Mouse (Mus musculus): ENCODE measurements at regions not wholly inside any gene's neighbourhood (a gene's known extent, or its start where the extent isn't known, plus 50 kb on each side); places are given as distances from the start of the nearest gene placed in this dataset.

DNA sequence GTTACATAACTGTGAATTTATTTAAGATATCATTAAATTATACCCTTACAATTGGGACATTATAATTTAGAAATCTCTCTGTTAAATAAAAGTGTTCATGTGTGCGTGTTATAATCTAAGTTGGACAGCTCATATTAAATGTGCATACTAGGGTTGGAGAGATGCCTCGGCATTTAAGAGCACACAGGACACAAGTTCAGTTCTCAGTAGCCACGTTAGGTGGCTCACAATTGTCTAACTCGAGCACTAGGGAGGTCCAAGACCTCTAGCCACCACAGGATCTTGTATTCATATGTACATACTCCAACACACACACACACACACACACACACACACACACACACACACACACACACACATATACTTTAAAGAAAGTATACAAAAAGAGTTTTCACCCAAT, 56.0 kb downstream of the Foxf2 start:
- DNase-seq (ENCODE audit: low spot score) (no peak), ATAC-seq (no peak)
- Histone ChIP-seq H3K27me3 (replicated peaks; ENCODE audit: control insufficient read depth, insufficient read depth, low read length) (no peaks in the 10 kb centered on the region), H3K9me3 (replicated peaks; ENCODE audit: control insufficient read depth, low read length) (no peaks in the 10 kb centered on the region), H3K4me2 (ENCODE audit: low read length) (no peak overlapping the region), H3K36me3 (ENCODE audit: control insufficient read depth, insufficient read depth, low read length) (no peaks in the 10 kb centered on the region), H3K4me3 (ENCODE audit: low read depth, low read length) (no peak overlapping the region), H3K9ac (ENCODE audit: low read length) (no peak overlapping the region), H3K4me1 (ENCODE audit: control insufficient read depth, insufficient read depth, low read length) (no peaks in the 10 kb centered on the region), H3K27ac (ENCODE audit: low read depth, low read length) (no peak overlapping the region)
- 86% methylated on average over 4 of the region's 4 CpGs for WGBS

GRCm38 (mm10) chr13:31683311-31683710, 57.7 kb downstream of the Foxf2 start:
- Histone ChIP-seq H3K9ac (ENCODE audit: low read length) (no peak overlapping the region), H3K4me1 (ENCODE audit: control insufficient read depth, insufficient read depth, low read length) (no peaks in the 10 kb centered on the region), H3K27me3 (replicated peaks; ENCODE audit: control insufficient read depth, insufficient read depth, low read length) (no peaks in the 10 kb centered on the region), H3K27ac (ENCODE audit: low read depth, low read length) (no peak overlapping the region), H3K9me3 (replicated peaks; ENCODE audit: control insufficient read depth, low read length) (no peaks in the 10 kb centered on the region), H3K36me3 (ENCODE audit: control insufficient read depth, insufficient read depth, low read length) (no peaks in the 10 kb centered on the region), H3K4me2 (ENCODE audit: low read length) (no peak overlapping the region), H3K4me3 (ENCODE audit: low read depth, low read length) (no peak overlapping the region)
- no peak for DNase-seq (ENCODE audit: low spot score)
- 52% methylated on average over 5 of the region's 5 CpGs for WGBS
- ATAC-seq: no peak

DNA sequence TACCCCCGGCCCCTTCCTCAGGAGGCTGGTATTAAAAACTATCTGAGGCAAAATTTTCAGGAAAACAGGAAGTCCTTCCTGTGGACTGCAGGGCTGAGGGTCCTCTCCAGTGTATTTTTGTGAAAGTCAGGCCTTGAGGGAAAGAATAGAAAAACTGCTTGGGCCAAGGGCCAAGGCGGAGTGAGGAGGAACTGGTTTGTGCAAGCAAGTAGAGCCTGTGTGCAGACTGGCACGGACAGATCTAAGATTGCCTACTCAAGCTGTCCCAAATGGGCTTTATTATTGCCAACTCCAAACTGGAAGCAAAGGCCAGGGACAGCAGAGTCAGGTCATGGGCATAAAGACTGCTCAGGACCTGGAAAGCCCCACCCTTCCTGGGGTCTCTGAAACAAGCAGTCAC, 62.9 kb downstream of the Foxf2 start:
- Histone ChIP-seq H3K36me3 (ENCODE audit: control insufficient read depth, insufficient read depth, low read length) (no peaks in the 10 kb centered on the region), H3K9ac (ENCODE audit: low read length) (no peak overlapping the region), H3K27me3 (replicated peaks; ENCODE audit: control insufficient read depth, insufficient read depth, low read length) (no peaks in the 10 kb centered on the region), H3K9me3 (replicated peaks; ENCODE audit: control insufficient read depth, low read length) (no peaks in the 10 kb centered on the region), H3K4me2 (ENCODE audit: low read length) (no peak overlapping the region), H3K27ac (ENCODE audit: low read depth, low read length) (no peak overlapping the region), H3K4me3 (ENCODE audit: low read depth, low read length) (no peak overlapping the region), H3K4me1 (ENCODE audit: control insufficient read depth, insufficient read depth, low read length) (no peaks in the 10 kb centered on the region)
- ATAC-seq (no peak), DNase-seq (ENCODE audit: low spot score) (no peak)
- 96% methylated on average over 3 of the region's 3 CpGs for WGBS

DNA sequence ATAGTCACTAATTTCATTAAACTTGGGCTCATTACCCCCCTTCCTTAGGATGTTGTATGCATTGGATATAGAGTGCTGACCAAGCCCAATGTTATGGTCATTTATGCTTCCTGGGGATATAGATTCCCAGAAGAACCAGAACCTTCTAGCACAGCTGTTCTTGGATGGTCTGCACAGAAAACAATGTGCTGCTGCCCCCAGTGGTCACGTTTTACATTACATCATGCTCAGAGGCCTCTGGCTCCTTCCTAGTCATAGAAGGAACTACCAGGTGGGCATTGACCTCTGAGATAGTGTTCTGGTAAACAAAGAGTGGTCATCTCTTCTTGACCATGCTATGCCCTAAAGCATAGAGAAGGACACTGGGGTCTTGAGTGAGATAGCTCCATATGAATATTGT, 63.7 kb downstream of the Foxf2 start:
- H3K36me3 ChIP-seq (ENCODE audit: control insufficient read depth, insufficient read depth, low read length): no peaks in the 10 kb centered on the region
- no peaks in the 10 kb centered on the region for H3K27me3 ChIP-seq (replicated peaks; ENCODE audit: control insufficient read depth, insufficient read depth, low read length)
- H3K4me3 ChIP-seq (ENCODE audit: low read depth, low read length): no peak overlapping the region
- H3K9ac ChIP-seq (ENCODE audit: low read length): no peak overlapping the region
- no peak overlapping the region for H3K27ac ChIP-seq (ENCODE audit: low read depth, low read length)
- WGBS: 0% methylated on average over 1 of the region's 1 CpGs
- H3K4me2 ChIP-seq (ENCODE audit: low read length): no peak overlapping the region
- H3K4me1 ChIP-seq (ENCODE audit: control insufficient read depth, insufficient read depth, low read length): no peaks in the 10 kb centered on the region
- DNase-seq (ENCODE audit: low spot score): no peak
- no peak for ATAC-seq
- no peaks in the 10 kb centered on the region for H3K9me3 ChIP-seq (replicated peaks; ENCODE audit: control insufficient read depth, low read length)

DNA sequence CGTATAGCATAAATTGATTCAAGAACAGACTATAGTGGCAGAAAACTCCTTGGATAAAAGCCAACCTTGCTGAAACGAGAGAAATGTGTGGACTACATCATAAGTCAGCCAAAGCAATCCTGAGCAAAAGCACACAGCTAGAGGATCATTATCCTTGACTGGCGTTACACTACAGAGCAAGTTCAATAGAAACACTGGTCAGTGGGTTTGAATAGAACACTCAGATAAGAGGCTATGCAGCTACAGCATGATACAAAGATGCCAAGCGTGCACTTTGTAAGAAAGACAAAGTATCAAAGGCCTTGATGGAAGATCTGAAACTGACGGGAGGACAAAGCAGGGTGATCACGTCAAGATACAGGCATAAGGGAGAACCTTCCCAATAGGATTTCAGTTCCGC, 70.1 kb downstream of the Foxf2 start:
- ATAC-seq: peak; percentile 63
- Histone ChIP-seq H3K4me2 (ENCODE audit: low read length) (no peak overlapping the region), H3K9me3 (replicated peaks; ENCODE audit: control insufficient read depth, low read length) (no peaks in the 10 kb centered on the region), H3K27me3 (replicated peaks; ENCODE audit: control insufficient read depth, insufficient read depth, low read length) (no peaks in the 10 kb centered on the region), H3K4me1 (ENCODE audit: control insufficient read depth, insufficient read depth, low read length) (no peaks in the 10 kb centered on the region), H3K4me3 (ENCODE audit: low read depth, low read length) (no peak overlapping the region), H3K9ac (ENCODE audit: low read length) (no peak overlapping the region), H3K27ac (ENCODE audit: low read depth, low read length) (no peak overlapping the region), H3K36me3 (ENCODE audit: control insufficient read depth, insufficient read depth, low read length) (no peaks in the 10 kb centered on the region)
- DNase-seq (ENCODE audit: low spot score): peak; percentile 40
- 30% methylated on average over 7 of the region's 7 CpGs for WGBS

- WGBS: 81% methylated on average over 1 of the region's 1 CpGs
- no peaks in the 10 kb centered on the region for H3K27me3 ChIP-seq (replicated peaks; ENCODE audit: control insufficient read depth, insufficient read depth, low read length)
- no peak for DNase-seq (ENCODE audit: low spot score)
- ATAC-seq: no peak
- H3K9ac ChIP-seq (ENCODE audit: low read length): no peak overlapping the region
- H3K36me3 ChIP-seq (ENCODE audit: control insufficient read depth, insufficient read depth, low read length): no peaks in the 10 kb centered on the region
- no peaks in the 10 kb centered on the region for H3K4me1 ChIP-seq (ENCODE audit: control insufficient read depth, insufficient read depth, low read length)
- H3K27ac ChIP-seq (ENCODE audit: low read depth, low read length): no peak overlapping the region
- no peaks in the 10 kb centered on the region for H3K9me3 ChIP-seq (replicated peaks; ENCODE audit: control insufficient read depth, low read length)
- no peak overlapping the region for H3K4me2 ChIP-seq (ENCODE audit: low read length)
- no peak overlapping the region for H3K4me3 ChIP-seq (ENCODE audit: low read depth, low read length)
These were observed 78.6 kb downstream of the Foxf2 start for GRCm38 (mm10) chr13:31704199-31704598.

GRCm38 (mm10) chr13:31705406-31705805, 79.8 kb downstream of the Foxf2 start:
- Histone ChIP-seq H3K9me3 (replicated peaks; ENCODE audit: control insufficient read depth, low read length) (no peaks in the 10 kb centered on the region), H3K4me1 (ENCODE audit: control insufficient read depth, insufficient read depth, low read length) (no peaks in the 10 kb centered on the region), H3K4me2 (ENCODE audit: low read length) (no peak overlapping the region), H3K36me3 (ENCODE audit: control insufficient read depth, insufficient read depth, low read length) (no peaks in the 10 kb centered on the region), H3K27ac (ENCODE audit: low read depth, low read length) (no peak overlapping the region), H3K27me3 (replicated peaks; ENCODE audit: control insufficient read depth, insufficient read depth, low read length) (no peaks in the 10 kb centered on the region), H3K4me3 (ENCODE audit: low read depth, low read length) (no peak overlapping the region), H3K9ac (ENCODE audit: low read length) (no peak overlapping the region)
- ATAC-seq (no peak), DNase-seq (ENCODE audit: low spot score) (no peak)
- 69% methylated on average over 2 of the region's 2 CpGs for WGBS

GRCm38 (mm10) chr13:31710681-31711080, 85.1 kb downstream of the Foxf2 start:
- Histone ChIP-seq H3K9ac (ENCODE audit: low read length) (no peak overlapping the region), H3K9me3 (replicated peaks; ENCODE audit: control insufficient read depth, low read length) (no peaks in the 10 kb centered on the region), H3K4me3 (ENCODE audit: low read depth, low read length) (no peak overlapping the region), H3K27me3 (replicated peaks; ENCODE audit: control insufficient read depth, insufficient read depth, low read length) (no peaks in the 10 kb centered on the region), H3K4me1 (ENCODE audit: control insufficient read depth, insufficient read depth, low read length) (no peaks in the 10 kb centered on the region), H3K4me2 (ENCODE audit: low read length) (no peak overlapping the region), H3K27ac (ENCODE audit: low read depth, low read length) (no peak overlapping the region), H3K36me3 (ENCODE audit: control insufficient read depth, insufficient read depth, low read length) (no peaks in the 10 kb centered on the region)
- no peak for ATAC-seq
- 85% methylated on average over 6 of the region's 6 CpGs for WGBS
- DNase-seq (ENCODE audit: low spot score): no peak

GRCm38 (mm10) chr13:31715683-31716082, 90.1 kb downstream of the Foxf2 start:
- H3K36me3 ChIP-seq (ENCODE audit: control insufficient read depth, insufficient read depth, low read length): no peaks in the 10 kb centered on the region
- ATAC-seq (no peak), DNase-seq (ENCODE audit: low spot score) (no peak)
- H3K9ac ChIP-seq (ENCODE audit: low read length): no peak overlapping the region
- no peaks in the 10 kb centered on the region for H3K9me3 ChIP-seq (replicated peaks; ENCODE audit: control insufficient read depth, low read length)
- H3K4me3 ChIP-seq (ENCODE audit: low read depth, low read length): no peak overlapping the region
- no peak overlapping the region for H3K4me2 ChIP-seq (ENCODE audit: low read length)
- WGBS: 56% methylated on average over 2 of the region's 2 CpGs
- no peaks in the 10 kb centered on the region for H3K27me3 ChIP-seq (replicated peaks; ENCODE audit: control insufficient read depth, insufficient read depth, low read length)
- no peak overlapping the region for H3K27ac ChIP-seq (ENCODE audit: low read depth, low read length)
- no peaks in the 10 kb centered on the region for H3K4me1 ChIP-seq (ENCODE audit: control insufficient read depth, insufficient read depth, low read length)

- ATAC-seq (no peak), DNase-seq (ENCODE audit: low spot score) (no peak)
- H3K9me3 ChIP-seq (replicated peaks; ENCODE audit: control insufficient read depth, low read length): no peaks in the 10 kb centered on the region
- H3K27me3 ChIP-seq (replicated peaks; ENCODE audit: control insufficient read depth, insufficient read depth, low read length): no peaks in the 10 kb centered on the region
- no peak overlapping the region for H3K4me3 ChIP-seq (ENCODE audit: low read depth, low read length)
- H3K9ac ChIP-seq (ENCODE audit: low read length): no peak overlapping the region
- H3K4me1 ChIP-seq (ENCODE audit: control insufficient read depth, insufficient read depth, low read length): no peaks in the 10 kb centered on the region
- H3K36me3 ChIP-seq (ENCODE audit: control insufficient read depth, insufficient read depth, low read length): no peaks in the 10 kb centered on the region
- no peak overlapping the region for H3K27ac ChIP-seq (ENCODE audit: low read depth, low read length)
- WGBS: 31% methylated on average over 2 of the region's 2 CpGs
- no peak overlapping the region for H3K4me2 ChIP-seq (ENCODE audit: low read length)
These were observed 89.7 kb upstream of the Foxc1 start for GRCm38 (mm10) chr13:31716771-31717170.

Data from forebrain, embryonic 14.5 days (tissue).